Mouse (Mus musculus) kidney, adult 2 months (tissue): ENCODE measurements at regions not wholly inside any gene's neighbourhood (a gene's known extent, or its start where the extent isn't known, plus 50 kb on each side); places are given as distances from the start of the nearest gene placed in this dataset.

Experiments used
- CTCF ChIP-seq: fragments of 200-500 bp; conservative IDR thresholded peaks from 2 replicates; pipeline ENCODE4 v1.5.1; 2011; ENCODE audit warnings: low read depth, mild to moderate bottlenecking, control low read depth, low read length, moderate library complexity, mixed read lengths; ENCODE audit not compliant: insufficient read depth, insufficient read length
- POLR2A ChIP-seq: fragments of 200-500 bp; IDR thresholded peaks from one replicate; pipeline ENCODE4 v1.6.1; 2011; ENCODE audit warnings: low read depth, low read length, control low read depth

DNA sequence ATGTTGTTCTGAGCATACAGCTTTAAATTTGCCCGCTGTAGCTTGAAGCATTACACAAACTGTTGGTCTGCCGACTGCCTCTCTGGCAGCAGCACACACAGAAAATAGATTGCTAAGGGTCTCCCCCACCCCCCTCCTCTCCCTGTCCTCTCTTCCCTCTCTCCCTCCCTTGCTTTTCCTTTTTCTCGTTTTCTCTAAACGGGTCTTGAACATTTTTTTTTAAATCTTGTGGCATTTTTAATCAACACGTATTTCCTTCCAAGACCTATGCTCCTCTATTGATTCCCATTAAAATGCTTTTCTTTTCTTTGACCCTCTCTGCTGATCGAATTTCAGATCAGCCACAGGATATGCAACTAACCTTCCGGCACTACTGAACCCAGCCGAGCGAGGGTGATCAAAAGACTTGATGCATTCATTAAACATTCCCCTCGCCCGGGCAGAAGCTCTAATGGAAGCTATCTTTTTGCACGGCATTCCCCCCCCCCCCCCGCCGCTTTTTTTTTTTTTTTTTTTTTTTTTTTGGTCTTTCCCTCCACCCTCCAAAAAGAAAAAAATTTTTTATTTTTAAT is 86.9 kb upstream of the Arid1b start:
- no peak for TF ChIP-seq CTCF
- no peak for TF ChIP-seq POLR2A
